Mouse (Mus musculus): ENCODE results near the gene Nprl2. TPM values are rescaled to one million over a fixed set of nuclear protein-coding genes. Genes with fewer than 3 reads are reported as not detected.

The Nprl2 gene
- total and polyA plus RNA-seq, 2 experiments from 2014 or later, result 22.5 to 56.4 TPM

GRCm38 (mm10) chr9:107581584-107581983, 39.6 kb downstream of the Nprl2 start:
- Histone ChIP-seq H3K9me3 (replicated peaks; ENCODE audit: control insufficient read depth, low read length) (no peaks in the 10 kb centered on the region), H3K27ac (ENCODE audit: low read depth) (peak overlapping the region; percentile 94; the same call in 1 of the 2 replicates), H3K9ac (replicated peaks; ENCODE audit: low read depth, low read length) (peak overlapping the region; percentile 88), H3K4me3 (ENCODE audit: low read depth, low read length) (peak overlapping the region; percentile 73), H3K4me1 (ENCODE audit: control insufficient read depth, insufficient read depth) (peaks cover 18% of the 10 kb centered on the region), H3K27me3 (ENCODE audit: control insufficient read depth, insufficient read depth, low read length) (no peaks in the 10 kb centered on the region), H3K36me3 (replicated peaks; ENCODE audit: control insufficient read depth, insufficient read depth, low read length) (peaks cover 14% of the 10 kb centered on the region), H3K4me2 (ENCODE audit: low read depth, low read length) (peak overlapping the region; percentile 96)
- DNase-seq (ENCODE audit: low spot score) (no peak), ATAC-seq (ENCODE audit: insufficient read depth, low read depth) (no peak)
- WGBS, result 76% methylated on average over 4 of the region's 4 CpGs
- TF ChIP-seq EP300 (IDR thresholded peaks at IDR 0.05; ENCODE audit: low read depth) (no peak), CTCF (IDR thresholded peaks at IDR 0.05; ENCODE audit: low read depth) (no peak)

GRCm38 (mm10) chr9:107582509-107583062, 40.6 kb downstream of the Nprl2 start:
- 85% methylated on average over 7 of the region's 7 CpGs for WGBS

GRCm38 (mm10) chr9:107583174-107583573, 41.1 kb downstream of the Nprl2 start:
- 90% methylated on average over 14 of the region's 14 CpGs for WGBS
- peaks cover 14% of the 10 kb centered on the region for H3K4me1 ChIP-seq (ENCODE audit: control insufficient read depth, insufficient read depth)
- H3K27me3 ChIP-seq (ENCODE audit: control insufficient read depth, insufficient read depth, low read length), result no peaks in the 10 kb centered on the region
- H3K9ac ChIP-seq (replicated peaks; ENCODE audit: low read depth, low read length), result no peak overlapping the region
- DNase-seq (ENCODE audit: low spot score) (no peak), ATAC-seq (ENCODE audit: insufficient read depth, low read depth) (no peak)
- peaks cover 14% of the 10 kb centered on the region for H3K36me3 ChIP-seq (replicated peaks; ENCODE audit: control insufficient read depth, insufficient read depth, low read length)
- TF ChIP-seq CTCF (IDR thresholded peaks at IDR 0.05; ENCODE audit: low read depth), result no peak
- no peak for TF ChIP-seq EP300 (IDR thresholded peaks at IDR 0.05; ENCODE audit: low read depth)
- no peak overlapping the region for H3K4me3 ChIP-seq (ENCODE audit: low read depth, low read length)
- no peaks in the 10 kb centered on the region for H3K9me3 ChIP-seq (replicated peaks; ENCODE audit: control insufficient read depth, low read length)
- no peak overlapping the region for H3K27ac ChIP-seq (ENCODE audit: low read depth)
- no peak overlapping the region for H3K4me2 ChIP-seq (ENCODE audit: low read depth, low read length)

More at GRCm38 (mm10) chr9:107582509-107583062, 40.6 kb downstream of the Nprl2 start:
- Histone ChIP-seq H3K9ac (replicated peaks; ENCODE audit: low read depth, low read length) (no peak overlapping the region), H3K4me2 (ENCODE audit: low read depth, low read length) (no peak overlapping the region), H3K27me3 (ENCODE audit: control insufficient read depth, insufficient read depth, low read length) (no peaks in the 10 kb centered on the region), H3K4me3 (ENCODE audit: low read depth, low read length) (no peak overlapping the region), H3K36me3 (replicated peaks; ENCODE audit: control insufficient read depth, insufficient read depth, low read length) (peaks cover 14% of the 10 kb centered on the region), H3K4me1 (ENCODE audit: control insufficient read depth, insufficient read depth) (peaks cover 14% of the 10 kb centered on the region; the same call in 1 of the 2 replicates), H3K27ac (ENCODE audit: low read depth) (no peak overlapping the region), H3K9me3 (replicated peaks; ENCODE audit: control insufficient read depth, low read length) (no peaks in the 10 kb centered on the region)
- no peak for TF ChIP-seq EP300 (IDR thresholded peaks at IDR 0.05; ENCODE audit: low read depth)
- TF ChIP-seq CTCF (IDR thresholded peaks at IDR 0.05; ENCODE audit: low read depth), result no peak
- DNase-seq (ENCODE audit: low spot score), result no peak
- no peak for ATAC-seq (ENCODE audit: insufficient read depth, low read depth)

GRCm38 (mm10) chr9:107586504-107586903, 44.5 kb downstream of the Nprl2 start:
- TF ChIP-seq CTCF (IDR thresholded peaks at IDR 0.05; ENCODE audit: low read depth) (no peak), EP300 (IDR thresholded peaks at IDR 0.05; ENCODE audit: low read depth) (no peak)
- Histone ChIP-seq H3K4me3 (ENCODE audit: low read depth, low read length) (no peak overlapping the region), H3K27me3 (ENCODE audit: control insufficient read depth, insufficient read depth, low read length) (no peaks in the 10 kb centered on the region), H3K9ac (replicated peaks; ENCODE audit: low read depth, low read length) (no peak overlapping the region), H3K9me3 (replicated peaks; ENCODE audit: control insufficient read depth, low read length) (no peaks in the 10 kb centered on the region), H3K36me3 (replicated peaks; ENCODE audit: control insufficient read depth, insufficient read depth, low read length) (peaks cover 30% of the 10 kb centered on the region), H3K27ac (ENCODE audit: low read depth) (no peak overlapping the region), H3K4me1 (ENCODE audit: control insufficient read depth, insufficient read depth) (peaks cover 23% of the 10 kb centered on the region), H3K4me2 (ENCODE audit: low read depth, low read length) (no peak overlapping the region)
- 79% methylated on average over 5 of the region's 5 CpGs for WGBS
- ATAC-seq (ENCODE audit: insufficient read depth, low read depth) (no peak), DNase-seq (ENCODE audit: low spot score) (no peak)

- peak within 1 kb of the TSS; percentile 68 for H3K4me3 ChIP-seq (ENCODE audit: low read depth, low read length)
- TF ChIP-seq EP300 (IDR thresholded peaks at IDR 0.05; ENCODE audit: low read depth) (peak; percentile 43; the same call in 1 of the 2 replicates), CTCF (IDR thresholded peaks at IDR 0.05; ENCODE audit: low read depth) (no peak)
- H3K4me2 ChIP-seq (ENCODE audit: low read depth, low read length), result peak within 1 kb of the TSS; percentile 70
- ATAC-seq (ENCODE audit: insufficient read depth, low read depth), result peak; percentile 96
- no peaks in the 10 kb centered on the region for H3K9me3 ChIP-seq (replicated peaks; ENCODE audit: control insufficient read depth, low read length)
- no peaks in the 10 kb centered on the region for H3K27me3 ChIP-seq (ENCODE audit: control insufficient read depth, insufficient read depth, low read length)
- peaks cover 37% of the 10 kb centered on the region for H3K36me3 ChIP-seq (replicated peaks; ENCODE audit: control insufficient read depth, insufficient read depth, low read length)
- H3K9ac ChIP-seq (replicated peaks; ENCODE audit: low read depth, low read length), result peak within 1 kb of the TSS; percentile 61
- peak; percentile 99 for DNase-seq (ENCODE audit: low spot score)
- peak within 1 kb of the TSS; percentile 63 for H3K27ac ChIP-seq (ENCODE audit: low read depth)
- WGBS, result 9% methylated on average over 46 of the region's 46 CpGs
- H3K4me1 ChIP-seq (ENCODE audit: control insufficient read depth, insufficient read depth), result peaks cover 19% of the 10 kb centered on the region
Observed at GRCm38 (mm10) chr9:107586974-107587832, 45.2 kb downstream of the Nprl2 start, which contains the start of gene Ifrd2. Gene Ifrd2, plus strand, starts transcription at chr9:107587642.
